Mouse (Mus musculus) myocyte (in vitro differentiated cells): ENCODE measurements around the gene Adcy6. TPM values are rescaled to one million over a fixed set of nuclear protein-coding genes. Genes with fewer than 3 reads are reported as not detected.
A peak's percentile ranks its signal among the peaks of the same experiment; 100 is the strongest.

Experiments used
- H3K27me3 ChIP-seq: one replicate; pipeline ENCODE4 v1.6.1; 2011; ENCODE audit not compliant: control insufficient read depth, insufficient read depth, insufficient read length
- H3K36me3 ChIP-seq: one replicate; pipeline ENCODE4 v1.6.1; 2011; ENCODE audit not compliant: control insufficient read depth, insufficient read depth
- H3K4me2 ChIP-seq: one replicate; pipeline ENCODE4 v1.6.1; 2011; ENCODE audit warnings: low read depth, control low read depth
- H3K4me3 ChIP-seq: one replicate; pipeline ENCODE4 v1.5.1; 2011; ENCODE audit warnings: mild to moderate bottlenecking, control low read depth, moderate library complexity
- H3K79me2 ChIP-seq: one replicate; pipeline ENCODE4 v1.6.1; 2011; ENCODE audit not compliant: control insufficient read depth, insufficient read depth
- H3ac ChIP-seq: one replicate; pipeline ENCODE4 v1.6.1; 2011; ENCODE audit not compliant: control insufficient read depth, insufficient read length
- CEBPB ChIP-seq: IDR thresholded peaks from 2 replicates; pipeline ENCODE4 v1.6.1; 2011; ENCODE audit warnings: mild to moderate bottlenecking, moderate library complexity; ENCODE audit not compliant: poor library complexity, insufficient read depth, severe bottlenecking
- E2F4 ChIP-seq: IDR thresholded peaks from one replicate; pipeline ENCODE4 v1.6.1; 2011; ENCODE audit warnings: mild to moderate bottlenecking, control low read depth, moderate library complexity; ENCODE audit not compliant: insufficient read depth
- MAX ChIP-seq: IDR thresholded peaks from one replicate; pipeline ENCODE4 v1.6.1; 2011; ENCODE audit warnings: low read depth, mild to moderate bottlenecking, control low read depth
- MYOD1 ChIP-seq, 3 experiments: IDR thresholded peaks; one replicate each; pipeline ENCODE4 v1.6.1; 2011; ENCODE audit warnings: control low read depth in 2 of 3, low read depth in 2 of 3, mild to moderate bottlenecking in 2 of 3, moderate library complexity in 1 of 3; ENCODE audit not compliant: insufficient read length in 2 of 3, control insufficient read depth in 1 of 3
- MYOG ChIP-seq, 3 experiments: IDR thresholded peaks; one replicate each; pipeline ENCODE4 v1.6.1; 2011; ENCODE audit warnings: control low read depth in 2 of 3, low read depth in 2 of 3, mild to moderate bottlenecking in 2 of 3; ENCODE audit not compliant: insufficient read length in 2 of 3, control insufficient read depth in 1 of 3, insufficient read depth in 1 of 3
- POLR2A ChIP-seq: IDR thresholded peaks from one replicate; pipeline ENCODE4 v1.6.1; 2011; ENCODE audit warnings: low read depth, mild to moderate bottlenecking, control low read depth, moderate library complexity; ENCODE audit not compliant: insufficient read length
- POLR2AphosphoS2 ChIP-seq: IDR thresholded peaks from one replicate; pipeline ENCODE4 v1.6.1; 2011; ENCODE audit warnings: low read depth, control low read depth; ENCODE audit not compliant: insufficient read length
- REST ChIP-seq: IDR thresholded peaks from one replicate; pipeline ENCODE4 v1.6.1; 2011; ENCODE audit warnings: mild to moderate bottlenecking, control low read depth, moderate library complexity; ENCODE audit not compliant: insufficient read depth, insufficient read length
- SRF ChIP-seq: IDR thresholded peaks from one replicate; pipeline ENCODE4 v1.6.1; 2011; ENCODE audit warnings: low read depth; ENCODE audit not compliant: control insufficient read depth, insufficient read length
- TCF12 ChIP-seq: IDR thresholded peaks from one replicate; pipeline ENCODE4 v1.6.1; 2011; ENCODE audit warnings: mild to moderate bottlenecking, control low read depth; ENCODE audit not compliant: poor library complexity, insufficient read depth, severe bottlenecking
- TCF3 ChIP-seq: IDR thresholded peaks from one replicate; pipeline ENCODE4 v1.6.1; 2011; ENCODE audit warnings: low read depth, control low read depth; ENCODE audit not compliant: insufficient read length
- USF1 ChIP-seq: IDR thresholded peaks from one replicate; pipeline ENCODE4 v1.6.1; 2011; ENCODE audit warnings: low read depth, mild to moderate bottlenecking, control low read depth, moderate library complexity
- polyA plus RNA-seq: library from polyadenylated mRNA; unstranded; fragments of >200 nt; fragmentation: generic; extraction: Trizol; gene quantifications from one replicate; pipeline ENCODE4 v1.2.1, GENCODE M21; 2012; ENCODE audit warnings: missing spikeins

Adcy6 gene
- polyA plus RNA-seq, 1 experiment: 32.4 TPM

GRCm38 (mm10) chr15:98569216-98569615, 40.7 kb downstream of the Adcy6 start:
- H3ac ChIP-seq: no peak overlapping the region
- H3K4me2 ChIP-seq: peak overlapping the region; percentile 81
- H3K4me3 ChIP-seq: peak overlapping the region; percentile 98
- H3K79me2 ChIP-seq: peaks cover 48% of the 10 kb centered on the region
- peaks cover 7% of the 10 kb centered on the region for H3K36me3 ChIP-seq
- TF ChIP-seq CEBPB: no peak
- TF ChIP-seq SRF: no peak
- TF ChIP-seq TCF12: no peak
- no peaks in the 10 kb centered on the region for H3K27me3 ChIP-seq

GRCm38 (mm10) chr15:98568256-98569033, 41.4 kb downstream of the Adcy6 start:
- H3K27me3 ChIP-seq: no peaks in the 10 kb centered on the region
- no peak for TF ChIP-seq TCF3
- no peak for TF ChIP-seq TCF12
- no peak for TF ChIP-seq REST
- no peak for TF ChIP-seq SRF
- no peak for TF ChIP-seq MAX
- TF ChIP-seq E2F4: no peak
- TF ChIP-seq POLR2AphosphoS2: no peak
- no peak for TF ChIP-seq MYOG (IDR thresholded peaks at IDR 0.05; ENCODE audit: control insufficient read depth in 1 of 3, insufficient read depth in 1 of 3, insufficient read length in 2 of 3, low read depth in 2 of 3)
- peak overlapping the region; percentile 98 for H3K4me3 ChIP-seq
- H3K4me2 ChIP-seq: peak overlapping the region; percentile 81
- peak overlapping the region; percentile 76 for H3ac ChIP-seq
- peaks cover 14% of the 10 kb centered on the region for H3K36me3 ChIP-seq
- peaks cover 55% of the 10 kb centered on the region for H3K79me2 ChIP-seq

DNA sequence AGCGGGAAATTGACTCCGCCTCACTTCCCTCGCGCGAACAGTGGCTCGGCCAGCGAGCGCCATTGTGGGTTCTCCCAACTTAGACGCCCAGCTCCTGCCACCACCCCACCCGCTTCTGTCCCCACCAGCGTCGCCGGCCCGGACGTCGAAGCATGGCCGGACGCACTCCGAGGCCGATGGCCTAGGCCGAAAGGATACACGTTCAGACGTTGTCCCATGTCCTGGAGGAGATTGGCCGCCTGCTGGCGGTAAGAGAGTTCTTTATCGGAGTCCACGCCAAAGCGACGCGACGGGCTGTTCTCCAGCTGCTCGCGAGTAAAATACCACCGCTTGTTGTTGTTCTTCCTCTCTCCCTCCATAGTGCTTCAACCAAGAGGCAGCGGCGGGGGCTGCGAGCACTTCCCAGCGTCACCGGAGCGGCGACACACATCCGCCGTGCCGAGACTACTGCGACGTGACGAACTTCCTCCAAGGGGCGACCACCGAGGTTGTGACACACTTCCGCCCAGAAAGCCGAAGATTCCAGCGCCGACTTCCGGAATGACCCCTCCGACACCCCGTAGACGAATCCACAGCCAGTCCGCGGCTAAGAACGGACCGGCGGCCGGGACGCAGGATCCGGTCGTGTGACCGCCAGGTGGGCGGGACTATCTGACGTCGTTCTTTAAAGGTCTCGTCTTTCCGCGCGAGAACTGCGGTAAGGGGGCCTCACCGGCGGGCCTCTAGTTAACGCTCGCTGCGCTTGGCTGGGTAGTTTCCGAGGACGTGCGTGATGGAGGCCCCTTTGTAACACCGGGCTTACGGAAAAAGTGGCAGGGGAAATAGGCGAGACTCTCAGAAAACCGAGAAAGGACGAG, 42.4 kb downstream of the Adcy6 start:
- Histone ChIP-seq H3K4me2 (peak overlapping the region; percentile 89), H3ac (peak overlapping the region; percentile 76), H3K79me2 (peaks cover 65% of the 10 kb centered on the region), H3K27me3 (no peaks in the 10 kb centered on the region), H3K4me3 (peak overlapping the region; percentile 98), H3K36me3 (peaks cover 23% of the 10 kb centered on the region)
- TF ChIP-seq SRF (peak; percentile 33), MAX (no peak), CEBPB (0 out of 2 replicates have a peak, but pooled peaks have one; percentile 20), POLR2A (peak; percentile 68), E2F4 (no peak), TCF3 (no peak), REST (no peak), POLR2AphosphoS2 (peak; percentile 80), USF1 (peak; percentile 89), TCF12 (no peak), MYOG (IDR thresholded peaks at IDR 0.05; ENCODE audit: control insufficient read depth in 1 of 3, insufficient read depth in 1 of 3, insufficient read length in 2 of 3, low read depth in 2 of 3) (peak in 1 of 3 experiments; percentile 27)

DNA sequence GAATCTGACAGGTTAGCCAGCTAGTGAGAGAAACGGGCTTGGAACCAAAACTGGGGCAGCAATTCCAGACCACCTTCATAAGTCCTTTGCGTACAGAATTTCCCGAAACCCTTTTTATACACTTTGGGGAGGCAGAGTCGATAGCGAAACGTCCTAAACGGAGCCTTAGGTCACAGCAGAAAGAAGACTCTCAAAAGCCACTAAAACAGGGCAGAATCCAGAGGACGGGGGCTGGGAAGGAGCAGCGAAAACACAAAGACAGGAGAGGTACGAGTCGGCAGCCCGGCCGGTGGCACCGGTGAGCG, 43.0 kb downstream of the Adcy6 start:
- peaks cover 26% of the 10 kb centered on the region for H3K36me3 ChIP-seq
- peak overlapping the region; percentile 98 for H3K4me3 ChIP-seq
- H3K79me2 ChIP-seq: peaks cover 71% of the 10 kb centered on the region

More for the DNA sequence above, 43.0 kb downstream of the Adcy6 start:
- TF ChIP-seq MYOD1 (IDR thresholded peaks at IDR 0.05; ENCODE audit: control insufficient read depth in 1 of 3, insufficient read length in 2 of 3, low read depth in 2 of 3): no peak
- TF ChIP-seq CEBPB: no peak
- no peak for TF ChIP-seq TCF3
- TF ChIP-seq E2F4: no peak
- no peak for TF ChIP-seq USF1
- TF ChIP-seq POLR2A: no peak
- no peak for TF ChIP-seq MYOG (IDR thresholded peaks at IDR 0.05; ENCODE audit: control insufficient read depth in 1 of 3, insufficient read depth in 1 of 3, insufficient read length in 2 of 3, low read depth in 2 of 3)
- no peak for TF ChIP-seq TCF12
- no peak for TF ChIP-seq SRF
- TF ChIP-seq POLR2AphosphoS2: no peak
- TF ChIP-seq REST: no peak
- TF ChIP-seq MAX: no peak
- Histone ChIP-seq H3K4me2 (peak overlapping the region; percentile 89), H3ac (peak overlapping the region; percentile 76), H3K27me3 (no peaks in the 10 kb centered on the region)
